Mouse (Mus musculus): ENCODE data around the gene Pmpca.

DNA sequence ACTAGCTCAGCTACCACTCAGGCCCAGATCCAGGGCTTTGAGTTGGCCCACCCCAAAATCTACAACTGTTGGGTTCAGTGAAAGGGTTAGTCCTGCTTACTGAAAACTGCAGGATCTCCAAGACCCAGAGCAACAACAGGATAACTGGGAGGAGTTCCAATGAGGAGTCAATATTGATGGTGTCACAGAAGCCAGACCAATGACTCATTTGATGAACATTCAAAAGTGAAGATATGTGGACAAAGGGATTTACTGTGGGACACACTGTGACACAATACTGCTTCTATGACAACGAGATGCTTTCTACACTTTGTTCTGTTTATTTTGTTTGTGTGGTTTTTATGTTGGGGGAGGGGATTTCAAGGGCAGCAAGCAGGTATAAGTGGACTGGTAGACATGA is 29.0 kb downstream of the Pmpca start:
- no peak for TF ChIP-seq CTCF (conservative IDR thresholded peaks at IDR 0.05; ENCODE audit: low read length)
- TF ChIP-seq POU5F1 (IDR thresholded peaks at IDR 0.05; ENCODE audit: borderline replicate concordance, low read length) = no peak
- TF ChIP-seq NANOG (IDR thresholded peaks at IDR 0.05; ENCODE audit: borderline replicate concordance, low read length) = no peak
